Mouse (Mus musculus) hindbrain, embryonic 11.5 days (tissue): ENCODE data around the gene Rtp1. TPM values are rescaled to one million over a fixed set of nuclear protein-coding genes. Genes with fewer than 3 reads are reported as not detected.

Experiments used
- ATAC-seq: fragments of 200-750 bp; cut with Nextera tagmentation; 2 replicates; pipeline ENCODE4 v1.8.0; 2017; ENCODE audit warnings: mild to moderate bottlenecking, moderate TSS enrichment, moderate library complexity; ENCODE audit not compliant: low FRiP score
- DNase-seq: peaks from one replicate; pipeline ENCODE4 v3.0.0-alpha.2; 2015; ENCODE audit warnings: low spot score
- H3K27ac ChIP-seq: fragments of 300-500 bp; sonication (generic); 2 replicates; pipeline ENCODE4 v1.5.1; 2014; ENCODE audit warnings: mild to moderate bottlenecking, low read depth, low read length
- H3K27me3 ChIP-seq: fragments of 300-500 bp; sonication (generic); 2 replicates; pipeline ENCODE4 v1.6.1; 2014; ENCODE audit warnings: mild to moderate bottlenecking, low read length, moderate library complexity, mixed read lengths; ENCODE audit not compliant: control insufficient read depth, insufficient read depth
- H3K36me3 ChIP-seq: fragments of 300-500 bp; sonication (generic); 2 replicates; pipeline ENCODE4 v1.6.1; 2014; ENCODE audit warnings: mild to moderate bottlenecking, low read length, moderate library complexity, mixed read lengths; ENCODE audit not compliant: control insufficient read depth, insufficient read depth
- H3K4me1 ChIP-seq: fragments of 300-500 bp; sonication (generic); replicated peaks from 2 replicates; pipeline ENCODE4 v1.6.1; 2014; ENCODE audit warnings: low read length, mixed read lengths; ENCODE audit not compliant: control insufficient read depth, insufficient read depth
- H3K4me2 ChIP-seq: fragments of 300-500 bp; sonication (generic); replicated peaks from 2 replicates; pipeline ENCODE4 v1.6.1; 2014; ENCODE audit warnings: mild to moderate bottlenecking, low read depth, low read length
- H3K4me3 ChIP-seq: fragments of 300-500 bp; sonication (generic); 2 replicates; pipeline ENCODE4 v1.5.1; 2014; ENCODE audit warnings: low read depth, low read length
- H3K9ac ChIP-seq: fragments of 300-500 bp; sonication (generic); 2 replicates; pipeline ENCODE4 v1.6.1; 2014; ENCODE audit warnings: low read depth, low read length
- H3K9me3 ChIP-seq: fragments of 300-500 bp; sonication (generic); 2 replicates; pipeline ENCODE4 v1.6.1; 2016; ENCODE audit warnings: low read length; ENCODE audit not compliant: control insufficient read depth
- WGBS: fragments of 180-500 bp; shearing (Covaris S2); extraction: QIAGEN DNeasy Blood & Tissue Kit; methylation state at CpG from one replicate; pipeline ENCODE4 v1.1.7; 2014; 5-methylcytosine and 5-hydroxymethylcytosine counted together
- polyA plus RNA-seq: library from polyadenylated mRNA; unstranded; fragments of >200 nt; fragmentation: Nextera tagmentation; extraction: Ambion mirVana; gene quantifications from 2 replicates; pipeline ENCODE4 v1.2.1, GENCODE M21; 2014

Gene Rtp1
- polyA plus RNA-seq, 1 experiment from 2014 or later = not detected

GRCm38 (mm10) chr16:23416261-23416656, 12.7 kb upstream of the Rtp1 start:
- H3K27me3 ChIP-seq = no peaks in the 10 kb centered on the region
- no peaks in the 10 kb centered on the region for H3K9me3 ChIP-seq
- 40% methylated on average over 10 of the region's 10 CpGs for WGBS
- no peak overlapping the region for H3K27ac ChIP-seq
- H3K4me2 ChIP-seq = 0 out of 2 replicates have a peak overlapping the region, but pooled peaks have one; percentile 23
- H3K4me3 ChIP-seq = no peak overlapping the region
- peaks cover 9% of the 10 kb centered on the region for H3K4me1 ChIP-seq
- DNase-seq = peak; percentile 29
- ATAC-seq = peak; percentile 17
- H3K9ac ChIP-seq = 0 out of 2 replicates have a peak overlapping the region, but pooled peaks have one; percentile 19
- H3K36me3 ChIP-seq = no peaks in the 10 kb centered on the region

- 0 out of 2 replicates have a peak overlapping the region, but pooled peaks have one; percentile 19 for H3K9ac ChIP-seq
- H3K36me3 ChIP-seq = no peaks in the 10 kb centered on the region
- peak; percentile 68 for ATAC-seq
- H3K27ac ChIP-seq = no peak overlapping the region
- H3K4me2 ChIP-seq = 0 out of 2 replicates have a peak overlapping the region, but pooled peaks have one; percentile 23
- peaks cover 9% of the 10 kb centered on the region for H3K4me1 ChIP-seq
- peak; percentile 46 for DNase-seq
- no peaks in the 10 kb centered on the region for H3K27me3 ChIP-seq
- no peaks in the 10 kb centered on the region for H3K9me3 ChIP-seq
- H3K4me3 ChIP-seq = no peak overlapping the region
- WGBS = 43% methylated on average over 9 of the region's 9 CpGs
Observed at GRCm38 (mm10) chr16:23416657-23417293, 12.2 kb upstream of the Rtp1 start.

GRCm38 (mm10) chr16:23417456-23418240, 11.3 kb upstream of the Rtp1 start:
- Histone ChIP-seq H3K9me3 (no peaks in the 10 kb centered on the region), H3K36me3 (no peaks in the 10 kb centered on the region), H3K4me1 (peaks cover 9% of the 10 kb centered on the region), H3K27me3 (no peaks in the 10 kb centered on the region), H3K4me3 (no peak overlapping the region), H3K27ac (peak overlapping the region; percentile 36; the same call in 1 of the 2 replicates), H3K9ac (no peak overlapping the region), H3K4me2 (no peak overlapping the region)
- peak; percentile 24 for DNase-seq
- WGBS = 58% methylated on average over 13 of the region's 13 CpGs
- peak; percentile 59; the same call in 1 of the 2 replicates for ATAC-seq

- no peaks in the 10 kb centered on the region for H3K27me3 ChIP-seq
- no peak for ATAC-seq
- no peak overlapping the region for H3K4me3 ChIP-seq
- H3K36me3 ChIP-seq = no peaks in the 10 kb centered on the region
- H3K4me2 ChIP-seq = no peak overlapping the region
- no peak for DNase-seq
- 90% methylated on average over 8 of the region's 8 CpGs for WGBS
- peaks cover 9% of the 10 kb centered on the region for H3K4me1 ChIP-seq
- H3K27ac ChIP-seq = no peak overlapping the region
- no peak overlapping the region for H3K9ac ChIP-seq
- no peaks in the 10 kb centered on the region for H3K9me3 ChIP-seq
Observed at GRCm38 (mm10) chr16:23419565-23420085, 9.3 kb upstream of the Rtp1 start.

GRCm38 (mm10) chr16:23423825-23424224, 5.1 kb upstream of the Rtp1 start:
- H3K36me3 ChIP-seq = no peaks in the 10 kb centered on the region
- H3K27ac ChIP-seq = no peak overlapping the region
- 65% methylated on average over 5 of the region's 5 CpGs for WGBS

GRCm38 (mm10) chr16:23427701-23428100, 1.2 kb upstream of the Rtp1 start:
- DNase-seq (no peak), ATAC-seq (no peak)
- Histone ChIP-seq H3K9me3 (no peaks in the 10 kb centered on the region), H3K4me1 (no peaks in the 10 kb centered on the region), H3K27ac (no peak overlapping the region), H3K36me3 (no peaks in the 10 kb centered on the region), H3K9ac (no peak overlapping the region), H3K27me3 (no peaks in the 10 kb centered on the region), H3K4me3 (no peak overlapping the region), H3K4me2 (no peak overlapping the region)
- 75% methylated on average over 1 of the region's 1 CpGs for WGBS

More at GRCm38 (mm10) chr16:23423825-23424224, 5.1 kb upstream of the Rtp1 start:
- Histone ChIP-seq H3K4me3 (no peak overlapping the region), H3K4me1 (no peaks in the 10 kb centered on the region), H3K4me2 (no peak overlapping the region), H3K9ac (no peak overlapping the region), H3K9me3 (no peaks in the 10 kb centered on the region), H3K27me3 (no peaks in the 10 kb centered on the region)
- ATAC-seq (no peak), DNase-seq (no peak)

GRCm38 (mm10) chr16:23429991-23430390, 1.1 kb downstream of the Rtp1 start:
- Histone ChIP-seq H3K4me3 (no peak overlapping the region), H3K4me2 (no peak overlapping the region), H3K36me3 (no peaks in the 10 kb centered on the region), H3K27ac (no peak overlapping the region), H3K4me1 (no peaks in the 10 kb centered on the region), H3K9me3 (no peaks in the 10 kb centered on the region), H3K9ac (no peak overlapping the region), H3K27me3 (no peaks in the 10 kb centered on the region)
- ATAC-seq (no peak), DNase-seq (no peak)
- 88% methylated on average over 8 of the region's 8 CpGs for WGBS

- Histone ChIP-seq H3K4me1 (no peaks in the 10 kb centered on the region), H3K9me3 (no peaks in the 10 kb centered on the region), H3K4me2 (no peak overlapping the region), H3K4me3 (no peak overlapping the region), H3K36me3 (no peaks in the 10 kb centered on the region), H3K9ac (no peak overlapping the region), H3K27me3 (no peaks in the 10 kb centered on the region), H3K27ac (no peak overlapping the region)
- WGBS = 68% methylated on average over 12 of the region's 12 CpGs
- DNase-seq (no peak), ATAC-seq (no peak)
Observed at GRCm38 (mm10) chr16:23437404-23438166, 8.7 kb downstream of the Rtp1 start.
